Mouse (Mus musculus) heart, embryonic 11.5 days (tissue): Measurements from ENCODE around the gene Fgf10. TPM values are rescaled to one million over a fixed set of nuclear protein-coding genes. Genes with fewer than 3 reads are reported as not detected.

Experiments used
- ATAC-seq: fragments of 200-750 bp; cut with Nextera tagmentation; replicated peaks from 2 replicates; pipeline ENCODE4 v1.8.0; 2017; ENCODE audit warnings: moderate library complexity; ENCODE audit not compliant: insufficient number of reproducible peaks, low FRiP score, low TSS enrichment
- H3K27ac ChIP-seq: fragments of 300-500 bp; sonication (generic); 2 replicates; pipeline ENCODE4 v1.5.1; 2014; ENCODE audit warnings: mild to moderate bottlenecking, low read depth, low read length
- H3K27me3 ChIP-seq: fragments of 300-500 bp; sonication (generic); 2 replicates; pipeline ENCODE4 v1.6.1; 2014; ENCODE audit warnings: mild to moderate bottlenecking, low read length, mixed read lengths; ENCODE audit not compliant: control insufficient read depth, insufficient read depth
- H3K36me3 ChIP-seq: fragments of 300-500 bp; sonication (generic); 2 replicates; pipeline ENCODE4 v1.6.1; 2014; ENCODE audit warnings: mild to moderate bottlenecking, low read length, moderate library complexity, mixed read lengths; ENCODE audit not compliant: control insufficient read depth, insufficient read depth
- H3K4me1 ChIP-seq: fragments of 300-500 bp; sonication (generic); 2 replicates; pipeline ENCODE4 v1.6.1; 2014; ENCODE audit warnings: low read length; ENCODE audit not compliant: control insufficient read depth, insufficient read depth
- H3K4me2 ChIP-seq: fragments of 300-500 bp; sonication (generic); 2 replicates; pipeline ENCODE4 v1.6.1; 2014; ENCODE audit warnings: mild to moderate bottlenecking, moderate library complexity
- H3K4me3 ChIP-seq: fragments of 300-500 bp; sonication (generic); 2 replicates; pipeline ENCODE4 v1.5.1; 2014; ENCODE audit warnings: low read depth, low read length
- H3K9ac ChIP-seq: fragments of 300-500 bp; sonication (generic); 2 replicates; pipeline ENCODE4 v1.6.1; 2014; ENCODE audit warnings: mild to moderate bottlenecking, low read depth, low read length, moderate library complexity
- H3K9me3 ChIP-seq: fragments of 300-500 bp; sonication (generic); replicated peaks from 2 replicates; pipeline ENCODE4 v1.6.1; 2016; ENCODE audit warnings: low read length; ENCODE audit not compliant: control insufficient read depth
- WGBS: fragments of 180-500 bp; shearing (Covaris S2); extraction: QIAGEN DNeasy Blood & Tissue Kit; methylation state at CpG from one replicate; pipeline ENCODE4 v1.1.7; 2014; ENCODE audit not compliant: insufficient replicate concordance; 5-methylcytosine and 5-hydroxymethylcytosine counted together
- polyA plus RNA-seq: library from polyadenylated mRNA; unstranded; fragments of >200 nt; fragmentation: Nextera tagmentation; extraction: Ambion mirVana; gene quantifications from 2 replicates; pipeline ENCODE4 v1.2.1, GENCODE M21; 2014

The Fgf10 gene
- polyA plus RNA-seq, 1 experiment from 2014 or later: 1.1 TPM

- peak overlapping the region; percentile 48 for H3K4me3 ChIP-seq
- no peak for ATAC-seq
- H3K4me2 ChIP-seq: peak overlapping the region; percentile 73
- H3K9ac ChIP-seq: no peak overlapping the region
- H3K36me3 ChIP-seq: no peaks in the 10 kb centered on the region
- no peak overlapping the region for H3K27ac ChIP-seq
- peaks cover 12% of the 10 kb centered on the region; the same call in 1 of the 2 replicates for H3K27me3 ChIP-seq
- 1% methylated on average over 14 of the region's 14 CpGs for WGBS
- H3K4me1 ChIP-seq: 0 out of 2 replicates have a peak, but pooled peaks cover 2% of the 10 kb centered on the region
- no peaks in the 10 kb centered on the region for H3K9me3 ChIP-seq
These were observed 44.1 kb downstream of the Fgf10 start for GRCm38 (mm10) chr13:118713626-118714150.

- no peak overlapping the region for H3K27ac ChIP-seq
- H3K9ac ChIP-seq: peak overlapping the region; percentile 16
- H3K4me1 ChIP-seq: 0 out of 2 replicates have a peak, but pooled peaks cover 2% of the 10 kb centered on the region
- H3K4me2 ChIP-seq: peak overlapping the region; percentile 73
- H3K9me3 ChIP-seq: no peaks in the 10 kb centered on the region
- peak overlapping the region; percentile 48 for H3K4me3 ChIP-seq
- ATAC-seq: peak; percentile 55; the same call in 1 of the 2 replicates
- H3K27me3 ChIP-seq: peaks cover 12% of the 10 kb centered on the region; the same call in 1 of the 2 replicates
- WGBS: under 1% methylated on average over 29 of the region's 36 CpGs
- H3K36me3 ChIP-seq: no peaks in the 10 kb centered on the region
These were observed 44.9 kb downstream of the Fgf10 start for GRCm38 (mm10) chr13:118714284-118715065.

- under 1% methylated on average over 31 of the region's 31 CpGs for WGBS
- H3K27me3 ChIP-seq: peaks cover 12% of the 10 kb centered on the region; the same call in 1 of the 2 replicates
- H3K4me3 ChIP-seq: peak overlapping the region; percentile 48
- H3K4me1 ChIP-seq: 0 out of 2 replicates have a peak, but pooled peaks cover 2% of the 10 kb centered on the region
- H3K9ac ChIP-seq: peak overlapping the region; percentile 16; the same call in 1 of the 2 replicates
- H3K36me3 ChIP-seq: no peaks in the 10 kb centered on the region
- no peak overlapping the region for H3K27ac ChIP-seq
- peak overlapping the region; percentile 73 for H3K4me2 ChIP-seq
- peak; percentile 40; the same call in 1 of the 2 replicates for ATAC-seq
- H3K9me3 ChIP-seq: no peaks in the 10 kb centered on the region
These were observed 45.8 kb downstream of the Fgf10 start for GRCm38 (mm10) chr13:118715066-118716018.

GRCm38 (mm10) chr13:118716265-118716664 is 46.7 kb downstream of the Fgf10 start:
- Histone ChIP-seq H3K9ac (no peak overlapping the region), H3K4me2 (peak overlapping the region; percentile 73), H3K9me3 (no peaks in the 10 kb centered on the region), H3K4me1 (0 out of 2 replicates have a peak, but pooled peaks cover 2% of the 10 kb centered on the region), H3K4me3 (peak overlapping the region; percentile 48), H3K36me3 (no peaks in the 10 kb centered on the region), H3K27ac (no peak overlapping the region), H3K27me3 (peaks cover 12% of the 10 kb centered on the region; the same call in 1 of the 2 replicates)
- ATAC-seq: no peak
- 11% methylated on average over 8 of the region's 8 CpGs for WGBS

DNA sequence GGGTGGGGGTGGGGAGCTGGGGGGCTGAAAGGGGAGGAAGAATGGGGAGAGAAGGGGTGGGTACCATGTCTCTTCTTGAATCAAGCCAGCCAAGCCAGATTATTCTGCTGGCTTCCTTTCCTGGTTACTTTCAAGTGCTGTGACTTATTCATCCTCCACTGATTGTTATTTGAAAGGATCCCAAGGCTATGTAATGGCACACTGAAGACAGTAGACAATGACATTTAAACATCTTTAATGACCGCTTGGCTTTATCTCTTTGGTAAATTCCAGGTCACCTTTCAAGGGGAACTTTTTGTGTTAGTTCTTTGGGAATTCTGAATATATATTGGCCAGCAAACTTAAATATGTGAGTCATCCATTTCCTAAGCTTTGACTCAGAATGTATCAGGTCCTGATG is 47.1 kb downstream of the Fgf10 start:
- Histone ChIP-seq H3K9ac (no peak overlapping the region), H3K27me3 (peaks cover 12% of the 10 kb centered on the region; the same call in 1 of the 2 replicates), H3K4me1 (0 out of 2 replicates have a peak, but pooled peaks cover 2% of the 10 kb centered on the region), H3K4me3 (0 out of 2 replicates have a peak overlapping the region, but pooled peaks have one; percentile 48), H3K9me3 (no peaks in the 10 kb centered on the region), H3K4me2 (peak overlapping the region; percentile 73), H3K27ac (no peak overlapping the region), H3K36me3 (no peaks in the 10 kb centered on the region)
- ATAC-seq: no peak
- WGBS: 45% methylated on average over 1 of the region's 1 CpGs

DNA sequence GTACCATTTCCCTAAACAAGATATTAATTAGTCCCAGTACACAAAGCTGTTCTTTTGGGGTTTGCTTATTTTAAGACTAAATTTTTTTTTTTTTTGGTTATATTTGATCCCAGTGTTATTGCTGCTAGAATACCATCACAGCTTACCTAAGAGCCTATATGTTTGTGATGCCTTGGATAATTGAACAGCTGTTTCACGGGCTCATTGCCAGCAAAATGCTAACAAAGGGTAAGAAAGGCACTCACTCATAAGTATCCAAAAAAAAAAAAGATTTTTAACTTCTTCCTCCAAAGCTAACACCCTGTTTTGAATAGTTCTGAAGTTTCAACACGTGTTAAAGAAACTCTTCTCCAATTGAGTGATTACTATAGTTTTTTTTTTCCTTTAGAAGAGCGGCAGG is 48.8 kb downstream of the Fgf10 start:
- 60% methylated on average over 3 of the region's 3 CpGs for WGBS
- no peak overlapping the region for H3K9ac ChIP-seq
- ATAC-seq: no peak
- H3K36me3 ChIP-seq: no peaks in the 10 kb centered on the region
- 0 out of 2 replicates have a peak, but pooled peaks cover 2% of the 10 kb centered on the region for H3K4me1 ChIP-seq
- no peak overlapping the region for H3K4me3 ChIP-seq
- no peak overlapping the region for H3K27ac ChIP-seq
- peaks cover 12% of the 10 kb centered on the region; the same call in 1 of the 2 replicates for H3K27me3 ChIP-seq
- H3K9me3 ChIP-seq: no peaks in the 10 kb centered on the region
- no peak overlapping the region for H3K4me2 ChIP-seq

GRCm38 (mm10) chr13:118721668-118722067 is 52.1 kb downstream of the Fgf10 start:
- no peak for ATAC-seq
- no peak overlapping the region for H3K4me3 ChIP-seq
- H3K27me3 ChIP-seq: no peaks in the 10 kb centered on the region
- H3K4me2 ChIP-seq: no peak overlapping the region
- H3K4me1 ChIP-seq: no peaks in the 10 kb centered on the region
- H3K9me3 ChIP-seq: no peaks in the 10 kb centered on the region
- no peaks in the 10 kb centered on the region for H3K36me3 ChIP-seq
- no peak overlapping the region for H3K27ac ChIP-seq
- H3K9ac ChIP-seq: no peak overlapping the region
- WGBS: 64% methylated on average over 1 of the region's 1 CpGs
